Mouse (Mus musculus) urinary bladder, adult 18-20 months (tissue): ENCODE results near the gene Dtx2.
A peak's percentile ranks its signal among the peaks of the same experiment; 100 is the strongest.

Source experiments
- DNase-seq, 2 experiments: peaks; one replicate each; pipeline ENCODE4 v3.0.0; 2022; ENCODE audit warnings: low spot score in 2 of 2, mixed read lengths in 2 of 2

Dtx2 gene

GRCm38 (mm10) chr5:135994725-135995687 lies at the start of gene Dtx2:
TSS of gene Dtx2 (plus strand) at chr5:135994800.
- DNase-seq: peak; percentile 73 to 83

GRCm38 (mm10) chr5:135945916-135946408 lies 48.6 kb upstream of the Dtx2 start:
- no peak for DNase-seq

- DNase-seq: no peak
Observed at GRCm38 (mm10) chr5:135946621-135947020, 48.0 kb upstream of the Dtx2 start.

GRCm38 (mm10) chr5:135950710-135951412 lies 43.7 kb upstream of the Dtx2 start:
- DNase-seq: no peak

GRCm38 (mm10) chr5:135951660-135952059 lies 42.9 kb upstream of the Dtx2 start:
- DNase-seq: no peak

GRCm38 (mm10) chr5:135952830-135953229 lies 41.8 kb upstream of the Dtx2 start:
- no peak for DNase-seq

GRCm38 (mm10) chr5:135956300-135957206 lies 38.0 kb upstream of the Dtx2 start:
- DNase-seq: no peak

GRCm38 (mm10) chr5:135957207-135957974 lies 37.2 kb upstream of the Dtx2 start:
- peak; percentile 74 to 93 for DNase-seq

GRCm38 (mm10) chr5:135958367-135958766 lies 36.2 kb upstream of the Dtx2 start:
- DNase-seq: no peak

- no peak for DNase-seq
Observed at GRCm38 (mm10) chr5:135959911-135960310, 34.7 kb upstream of the Dtx2 start.

GRCm38 (mm10) chr5:135960909-135961635 lies 33.5 kb upstream of the Dtx2 start:
- DNase-seq: no peak

GRCm38 (mm10) chr5:135962125-135962491 lies 32.5 kb upstream of the Dtx2 start:
- no peak for DNase-seq

- peak; percentile 91 to 99 for DNase-seq
Observed at GRCm38 (mm10) chr5:135962492-135963279, 31.9 kb upstream of the Dtx2 start.

- DNase-seq: no peak
Observed at GRCm38 (mm10) chr5:135963280-135963627, 31.3 kb upstream of the Dtx2 start.

- no peak for DNase-seq
Observed at GRCm38 (mm10) chr5:135965501-135965930, 29.1 kb upstream of the Dtx2 start.

- no peak for DNase-seq
Observed at GRCm38 (mm10) chr5:135966866-135967265, 27.7 kb upstream of the Dtx2 start.

GRCm38 (mm10) chr5:135968781-135969180 lies 25.8 kb upstream of the Dtx2 start:
- DNase-seq: no peak

- DNase-seq: no peak
Observed at GRCm38 (mm10) chr5:135970247-135970646, 24.4 kb upstream of the Dtx2 start.

GRCm38 (mm10) chr5:135971876-135972275 lies 22.7 kb upstream of the Dtx2 start:
- DNase-seq: no peak
